Mouse (Mus musculus): ENCODE measurements around the gene C2cd4b. TPM values are rescaled to one million over a fixed set of nuclear protein-coding genes. Genes with fewer than 3 reads are reported as not detected.

The C2cd4b gene
- polyA plus RNA-seq, 1 experiment = not detected

DNA sequence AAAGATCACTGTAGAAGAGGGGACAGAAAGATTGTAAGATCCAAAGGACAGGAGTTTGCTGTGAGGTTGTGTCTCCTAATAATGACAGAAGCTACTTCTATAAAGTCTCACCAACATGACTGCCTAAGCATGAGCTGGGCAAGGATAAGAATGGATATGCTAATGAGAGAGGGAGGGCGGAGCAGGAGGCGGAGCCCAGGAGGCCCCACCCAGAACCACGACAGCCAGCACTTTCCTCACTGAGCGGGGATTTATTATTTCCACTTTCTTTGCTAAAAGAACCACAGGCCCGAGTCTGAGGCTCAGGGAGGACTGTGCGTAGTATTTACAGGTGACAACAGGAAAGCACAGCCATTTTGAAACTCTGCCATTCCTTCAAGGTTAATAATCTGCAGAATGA, 28.4 kb downstream of the C2cd4b start:
- Histone ChIP-seq H3K4me1 (ENCODE audit: control insufficient read depth, insufficient read depth, low read length) (no peaks in the 10 kb centered on the region), H3K27ac (ENCODE audit: insufficient read depth, low read depth, low read length) (no peak overlapping the region), H3K4me3 (ENCODE audit: insufficient read depth, low read depth, low read length) (no peak overlapping the region)
- TF ChIP-seq POLR2A (IDR thresholded peaks at IDR 0.05; ENCODE audit: insufficient read depth, low read depth, low read length) (no peak), CTCF (IDR thresholded peaks at IDR 0.05; ENCODE audit: insufficient read depth, low read depth, low read length) (no peak)
- 67% methylated on average over 6 of the region's 6 CpGs for WGBS

GRCm38 (mm10) chr9:67792405-67792804, 33.2 kb downstream of the C2cd4b start:
- H3K4me1 ChIP-seq (ENCODE audit: control insufficient read depth, insufficient read depth, low read length) = peaks cover 6% of the 10 kb centered on the region
- no peak overlapping the region for H3K27ac ChIP-seq (ENCODE audit: insufficient read depth, low read depth, low read length)
- no peak overlapping the region for H3K4me3 ChIP-seq (ENCODE audit: insufficient read depth, low read depth, low read length)
- WGBS = 82% methylated on average over 5 of the region's 5 CpGs
- no peak for TF ChIP-seq CTCF (IDR thresholded peaks at IDR 0.05; ENCODE audit: insufficient read depth, low read depth, low read length)
- no peak for TF ChIP-seq POLR2A (IDR thresholded peaks at IDR 0.05; ENCODE audit: insufficient read depth, low read depth, low read length)

GRCm38 (mm10) chr9:67793501-67793900, 34.3 kb downstream of the C2cd4b start:
- Histone ChIP-seq H3K27ac (ENCODE audit: insufficient read depth, low read depth, low read length) (no peak overlapping the region), H3K4me1 (ENCODE audit: control insufficient read depth, insufficient read depth, low read length) (peaks cover 6% of the 10 kb centered on the region), H3K4me3 (ENCODE audit: insufficient read depth, low read depth, low read length) (no peak overlapping the region)
- TF ChIP-seq CTCF (IDR thresholded peaks at IDR 0.05; ENCODE audit: insufficient read depth, low read depth, low read length) (no peak), POLR2A (IDR thresholded peaks at IDR 0.05; ENCODE audit: insufficient read depth, low read depth, low read length) (no peak)
- WGBS = 83% methylated on average over 6 of the region's 6 CpGs

GRCm38 (mm10) chr9:67794216-67794615, 35.0 kb downstream of the C2cd4b start:
- TF ChIP-seq POLR2A (IDR thresholded peaks at IDR 0.05; ENCODE audit: insufficient read depth, low read depth, low read length) (no peak), CTCF (IDR thresholded peaks at IDR 0.05; ENCODE audit: insufficient read depth, low read depth, low read length) (no peak)
- H3K27ac ChIP-seq (ENCODE audit: insufficient read depth, low read depth, low read length) = no peak overlapping the region
- 81% methylated on average over 1 of the region's 1 CpGs for WGBS
- H3K4me3 ChIP-seq (ENCODE audit: insufficient read depth, low read depth, low read length) = no peak overlapping the region
- peaks cover 11% of the 10 kb centered on the region for H3K4me1 ChIP-seq (ENCODE audit: control insufficient read depth, insufficient read depth, low read length)

- H3K4me1 ChIP-seq (ENCODE audit: control insufficient read depth, insufficient read depth, low read length) = peaks cover 13% of the 10 kb centered on the region
- WGBS = 89% methylated on average over 4 of the region's 4 CpGs
- H3K27ac ChIP-seq (ENCODE audit: insufficient read depth, low read depth, low read length) = no peak overlapping the region
- H3K4me3 ChIP-seq (ENCODE audit: insufficient read depth, low read depth, low read length) = no peak overlapping the region
- no peak for TF ChIP-seq POLR2A (IDR thresholded peaks at IDR 0.05; ENCODE audit: insufficient read depth, low read depth, low read length)
- no peak for TF ChIP-seq CTCF (IDR thresholded peaks at IDR 0.05; ENCODE audit: insufficient read depth, low read depth, low read length)
Observed at GRCm38 (mm10) chr9:67794668-67795067, 35.4 kb downstream of the C2cd4b start.

GRCm38 (mm10) chr9:67795205-67795675, 36.0 kb downstream of the C2cd4b start:
- TF ChIP-seq POLR2A (IDR thresholded peaks at IDR 0.05; ENCODE audit: insufficient read depth, low read depth, low read length) (no peak), CTCF (IDR thresholded peaks at IDR 0.05; ENCODE audit: insufficient read depth, low read depth, low read length) (no peak)
- H3K4me1 ChIP-seq (ENCODE audit: control insufficient read depth, insufficient read depth, low read length) = peaks cover 13% of the 10 kb centered on the region
- no peak overlapping the region for H3K27ac ChIP-seq (ENCODE audit: insufficient read depth, low read depth, low read length)
- 24% methylated on average over 14 of the region's 14 CpGs for WGBS
- H3K4me3 ChIP-seq (ENCODE audit: insufficient read depth, low read depth, low read length) = no peak overlapping the region

DNA sequence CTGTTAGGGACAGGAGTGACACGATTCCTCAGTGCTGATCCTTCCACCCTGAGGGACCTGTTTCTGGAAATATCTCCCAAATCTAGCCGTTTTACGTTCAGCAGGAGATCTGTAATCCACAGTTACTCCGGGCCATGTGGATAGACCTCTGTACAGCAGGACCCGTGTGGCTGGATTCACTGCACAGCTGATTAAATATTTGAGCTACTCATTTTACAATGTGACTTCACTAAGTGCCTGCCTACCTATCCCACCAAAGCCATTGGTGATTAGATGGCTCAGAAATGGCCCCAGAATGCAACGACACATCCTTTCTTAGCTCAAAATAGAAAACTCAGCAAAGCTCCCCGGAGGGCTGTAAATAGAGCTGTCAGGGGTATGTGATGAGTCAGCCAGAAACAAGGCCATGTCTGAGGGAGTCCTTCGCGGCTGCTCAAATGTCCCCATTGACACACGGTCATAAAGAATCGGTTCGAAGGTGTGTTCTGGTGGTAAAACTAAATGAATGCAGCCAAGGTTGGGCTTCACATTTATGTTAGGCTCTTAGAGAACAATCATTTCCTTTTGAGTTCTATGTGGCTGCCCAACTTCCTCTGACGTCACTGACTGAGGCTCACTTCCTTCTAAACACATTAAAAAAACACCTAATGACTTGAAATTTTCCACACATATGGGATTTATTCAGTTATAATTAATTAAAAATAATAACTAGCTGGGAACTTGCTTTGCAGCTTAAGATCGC, 40.0 kb downstream of the C2cd4b start:
- TF ChIP-seq CTCF (IDR thresholded peaks at IDR 0.05; ENCODE audit: insufficient read depth, low read depth, low read length) (no peak), POLR2A (IDR thresholded peaks at IDR 0.05; ENCODE audit: insufficient read depth, low read depth, low read length) (no peak)
- 47% methylated on average over 14 of the region's 14 CpGs for WGBS
- Histone ChIP-seq H3K27ac (ENCODE audit: insufficient read depth, low read depth, low read length) (no peak overlapping the region), H3K4me3 (ENCODE audit: insufficient read depth, low read depth, low read length) (no peak overlapping the region), H3K4me1 (ENCODE audit: control insufficient read depth, insufficient read depth, low read length) (peaks cover 13% of the 10 kb centered on the region)

DNA sequence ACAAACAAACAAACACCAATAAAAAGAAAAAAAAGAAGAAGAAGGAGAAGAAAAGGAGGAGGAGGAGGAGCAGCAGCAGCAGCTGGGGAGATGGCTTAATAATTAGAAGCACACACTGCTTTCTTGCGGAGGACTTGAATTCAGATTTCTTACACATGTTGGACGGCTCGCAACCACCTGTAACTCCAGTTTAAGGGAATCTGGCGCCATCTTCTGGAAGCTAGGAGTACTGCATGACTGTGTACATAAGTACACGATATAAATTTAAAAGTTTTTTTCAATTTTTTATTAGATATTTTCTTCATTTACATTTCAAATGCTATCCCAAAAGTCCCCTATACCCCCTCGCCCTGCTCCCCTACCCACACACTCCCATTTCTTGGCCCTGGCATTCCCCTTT, 43.0 kb downstream of the C2cd4b start:
- TF ChIP-seq POLR2A (IDR thresholded peaks at IDR 0.05; ENCODE audit: insufficient read depth, low read depth, low read length) = no peak
- TF ChIP-seq CTCF (IDR thresholded peaks at IDR 0.05; ENCODE audit: insufficient read depth, low read depth, low read length) = no peak
- H3K4me1 ChIP-seq (ENCODE audit: control insufficient read depth, insufficient read depth, low read length) = peaks cover 7% of the 10 kb centered on the region
- H3K4me3 ChIP-seq (ENCODE audit: insufficient read depth, low read depth, low read length) = no peak overlapping the region
- no peak overlapping the region for H3K27ac ChIP-seq (ENCODE audit: insufficient read depth, low read depth, low read length)
- WGBS = 31% methylated on average over 6 of the region's 6 CpGs

- TF ChIP-seq CTCF (IDR thresholded peaks at IDR 0.05; ENCODE audit: insufficient read depth, low read depth, low read length) = no peak
- TF ChIP-seq POLR2A (IDR thresholded peaks at IDR 0.05; ENCODE audit: insufficient read depth, low read depth, low read length) = no peak
- Histone ChIP-seq H3K4me3 (ENCODE audit: insufficient read depth, low read depth, low read length) (no peak overlapping the region), H3K27ac (ENCODE audit: insufficient read depth, low read depth, low read length) (no peak overlapping the region), H3K4me1 (ENCODE audit: control insufficient read depth, insufficient read depth, low read length) (no peaks in the 10 kb centered on the region)
- WGBS = 89% methylated on average over 5 of the region's 5 CpGs
Observed at GRCm38 (mm10) chr9:67807000-67807399, 47.8 kb downstream of the C2cd4b start.
